Mouse (Mus musculus) MN1 (cell line): ENCODE measurements at regions not wholly inside any gene's neighbourhood (a gene's known extent, or its start where the extent isn't known, plus 50 kb on each side); places are given as distances from the start of the nearest gene placed in this dataset.

Experiments
- DNase-seq: peaks from one replicate; pipeline ENCODE4 v3.0.0-alpha.2; 2016; ENCODE audit warnings: low spot score

GRCm38 (mm10) chr4:10604513-10604912 is 269.8 kb upstream of the 2610301B20Rik start:
- no peak for DNase-seq

- no peak for DNase-seq
Measured at GRCm38 (mm10) chr4:10607855-10608576, 266.3 kb upstream of the 2610301B20Rik start.

- no peak for DNase-seq
Measured at GRCm38 (mm10) chr4:10610784-10611183, 263.5 kb upstream of the 2610301B20Rik start.
